Mouse (Mus musculus): ENCODE results near the gene Pvrig.
"Not testable (repeated sequence)": the region's sequence is repeated elsewhere in the genome, so short reads cannot be mapped to it uniquely, and the experiment has no call there.

Pvrig gene

DNA sequence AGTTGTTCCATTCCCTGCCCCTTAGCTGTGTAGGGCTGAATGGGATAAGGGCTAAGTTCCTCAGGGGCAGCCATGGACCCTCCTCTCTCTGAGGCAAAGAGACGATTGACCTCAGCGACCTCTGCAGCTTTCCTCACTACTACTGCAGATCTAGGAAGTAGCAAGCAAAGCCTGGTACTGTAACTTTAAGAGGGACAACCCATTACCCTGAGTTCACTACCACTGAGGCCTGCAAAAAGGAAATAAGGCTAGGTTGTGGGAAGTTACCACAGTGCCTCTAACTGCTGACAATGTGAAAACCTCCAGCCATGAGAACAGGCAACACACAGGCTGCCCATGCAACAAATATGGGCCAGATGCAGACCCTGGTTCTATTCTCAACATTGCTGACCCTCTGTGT, at the start of gene Pvrig:
Gene Pvrig, plus strand, starts transcription at position 301 of the 400 bp plus-strand sequence.
- DNase-seq (ENCODE audit: low spot score in 2 of 2), result peak; percentile 27 to 47

DNA sequence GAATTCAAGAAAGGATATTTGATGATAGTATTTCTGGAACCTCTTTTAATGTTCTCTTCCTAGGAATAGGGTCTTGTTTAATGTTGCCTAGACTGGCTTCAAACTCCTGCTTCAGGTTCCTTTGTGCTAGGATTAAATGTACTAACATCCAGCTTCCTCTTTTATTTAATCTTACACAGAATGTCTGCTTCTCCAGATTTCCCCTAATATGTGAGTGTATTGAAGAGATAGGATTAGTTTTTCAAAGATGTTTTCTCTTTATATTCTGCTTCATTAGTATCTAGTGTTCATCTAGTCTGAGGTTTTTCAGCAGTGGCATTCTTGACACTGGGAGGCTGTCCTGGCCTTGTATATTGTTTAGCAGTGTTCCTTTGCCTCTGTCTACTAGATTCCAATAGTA, 47.6 kb upstream of the Pvrig start:
- no peak for DNase-seq (ENCODE audit: low spot score in 2 of 2)

DNA sequence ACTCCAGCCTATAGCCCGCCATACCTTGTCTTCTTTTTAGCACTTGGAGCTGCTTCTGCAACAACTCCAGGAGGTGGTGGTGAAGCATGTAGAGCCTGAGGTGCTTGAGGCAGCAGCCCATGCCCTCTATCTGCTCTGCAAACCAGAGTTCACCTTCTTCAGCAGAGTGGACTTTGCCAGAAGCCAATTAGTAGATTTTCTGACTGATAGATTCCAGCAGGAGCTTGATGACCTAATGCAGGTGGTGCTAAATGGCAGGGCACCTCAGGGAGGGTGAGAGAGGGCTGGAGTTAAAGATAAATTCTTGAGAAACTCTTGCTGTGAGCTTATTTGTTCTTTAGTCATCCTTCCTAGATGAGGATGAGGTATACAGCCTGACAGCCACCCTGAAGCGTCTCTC, 42.1 kb upstream of the Pvrig start:
- no peak for DNase-seq (ENCODE audit: low spot score in 2 of 2)

DNA sequence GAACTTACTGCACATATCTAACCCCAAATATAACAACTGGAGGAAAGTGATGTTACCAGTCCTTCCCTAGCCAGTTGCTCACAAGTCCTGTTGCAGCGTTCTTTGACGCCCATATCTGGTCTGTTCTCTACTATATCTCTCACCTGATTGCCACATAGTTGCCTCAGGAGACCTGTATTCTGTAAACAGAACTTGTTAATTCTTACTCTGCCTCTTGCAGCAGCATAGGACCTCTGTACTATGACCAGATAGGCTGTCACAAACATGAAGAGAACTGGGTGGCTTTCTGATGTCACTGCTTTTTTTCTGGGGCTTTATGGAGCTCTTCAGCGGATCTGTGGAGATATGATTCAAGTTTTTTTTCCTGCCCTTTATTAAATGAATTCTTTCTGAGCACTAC, 29.0 kb upstream of the Pvrig start:
- no peak for DNase-seq (ENCODE audit: low spot score in 2 of 2)

DNA sequence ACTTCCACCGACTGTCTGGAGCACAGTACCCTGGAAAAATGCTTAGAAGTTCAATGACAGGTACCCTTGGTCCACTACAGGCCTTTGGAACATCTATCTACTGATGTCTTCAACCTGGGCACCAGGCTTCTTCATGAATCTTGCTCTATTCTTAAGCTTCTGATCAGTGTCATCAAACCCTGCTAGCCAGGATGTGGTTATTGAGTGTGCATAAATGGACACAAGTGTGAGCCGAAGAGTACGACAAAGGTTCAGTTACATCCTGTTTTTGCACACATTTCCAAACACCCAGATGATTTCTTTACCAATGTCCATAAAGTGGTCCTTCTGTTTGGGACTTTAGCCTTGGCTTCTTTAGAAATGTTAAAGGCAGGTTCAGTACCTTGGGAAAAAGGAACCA, 1.5 kb downstream of the Pvrig start:
- peak; percentile 55 to 77 for DNase-seq (ENCODE audit: low spot score in 2 of 2)

DNA sequence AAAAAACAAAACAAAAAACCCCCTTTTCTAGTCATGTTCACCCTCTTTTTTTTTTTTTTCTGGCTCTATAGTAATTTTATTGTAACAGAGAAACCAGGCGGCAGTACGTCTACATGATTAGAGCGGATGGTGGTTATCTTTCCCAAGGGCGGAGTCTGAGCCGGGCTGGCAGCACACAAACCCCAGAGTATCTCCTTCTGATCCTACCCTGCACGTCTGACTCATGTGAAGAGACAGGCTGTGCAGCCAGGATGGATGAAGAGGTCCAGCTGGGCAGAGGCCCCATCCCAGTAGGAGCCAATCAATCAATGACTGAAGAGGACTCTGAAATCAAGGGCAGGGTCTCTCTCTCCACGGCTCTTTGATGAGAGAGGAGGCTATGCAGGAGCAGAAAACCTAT, 21.4 kb downstream of the Pvrig start:
- not testable (repeated sequence) for DNase-seq (ENCODE audit: low spot score in 2 of 2)

DNA sequence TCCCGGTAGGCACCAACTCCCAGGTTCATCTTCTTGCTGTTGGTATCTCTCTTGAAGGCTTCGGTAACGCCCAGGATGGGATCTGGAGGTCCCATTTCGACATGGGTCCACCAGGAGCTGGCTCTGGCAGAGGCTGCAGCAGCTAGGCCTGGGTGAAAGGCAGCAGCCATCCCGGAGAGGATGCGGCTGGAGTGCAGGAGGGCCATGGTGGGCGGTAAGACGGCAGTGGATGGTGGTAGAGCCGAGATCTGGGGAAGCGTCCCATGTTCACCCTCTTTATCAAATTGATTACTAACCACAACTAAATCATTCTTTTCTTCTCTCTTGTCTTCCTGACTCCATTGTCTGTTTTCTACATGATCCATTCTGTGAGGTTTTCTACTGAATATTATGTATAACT, 23.6 kb downstream of the Pvrig start:
- DNase-seq (ENCODE audit: low spot score in 2 of 2), result not testable (repeated sequence)

All from natural killer cell, adult 2 months (primary cell).